Comparison of ENCODE assay signal across 23 mouse cellular contexts in the genomic region with DNA sequence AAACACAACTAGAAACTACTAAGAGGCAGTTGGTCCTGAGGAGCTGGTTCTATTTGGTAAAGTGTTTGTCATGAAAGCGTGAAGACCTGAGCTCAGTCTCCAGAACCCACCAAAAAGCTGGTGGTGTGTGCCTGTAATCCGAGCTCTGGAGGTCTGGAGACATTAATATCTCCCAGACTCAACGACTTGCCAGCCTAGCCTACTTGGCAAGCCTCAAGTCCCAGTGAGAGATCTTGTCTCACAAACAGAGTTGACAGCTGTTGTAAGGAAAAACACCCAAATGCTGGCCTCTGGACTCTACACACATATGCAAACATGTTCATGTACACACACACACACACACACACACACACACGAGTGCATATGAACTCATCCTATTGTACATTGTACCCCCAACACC.
"Had no signal": no experiment of that assay in that cellular context is flagged by ENCODE, and none has a peak within 500 bp of the region (broad histone marks: within the 10 kb centered on the region; RNA-seq: fewer than 3 reads in every experiment).

No protein-coding gene starts in this region.

- H3K4me3 ChIP-seq: heart, embryonic 13.5 days; heart, embryonic 15.5 days; hindbrain, embryonic 13.5 days; hindbrain, embryonic 15.5 days; kidney, embryonic 15.5 days; limb, embryonic 13.5 days; limb, embryonic 15.5 days; liver, embryonic 12.5 days had no signal

- H3K36me3 ChIP-seq: heart, embryonic 13.5 days; heart, embryonic 15.5 days; hindbrain, embryonic 13.5 days; hindbrain, embryonic 15.5 days; kidney, embryonic 15.5 days; limb, embryonic 13.5 days; limb, embryonic 15.5 days; liver, embryonic 12.5 days had no signal

- H3K9me3 ChIP-seq: heart, embryonic 13.5 days; heart, embryonic 15.5 days; hindbrain, embryonic 13.5 days; hindbrain, embryonic 15.5 days; kidney, embryonic 15.5 days; limb, embryonic 13.5 days; limb, embryonic 15.5 days; liver, embryonic 12.5 days had no signal

- DNase-seq: gastrocnemius, postnatal 25 days; heart, adult 18-20 months; heart, postnatal 14 days; heart, postnatal 36 days; kidney, adult 11 months; kidney, adult 2 months; kidney, adult 9 months; kidney, postnatal 14 days; kidney, postnatal 36 days; layer of hippocampus, adult 9-11 months; layer of hippocampus, postnatal 36 days; left cerebral cortex, postnatal 4 days had no signal

- H3K27ac ChIP-seq: heart, embryonic 13.5 days; heart, embryonic 15.5 days; hindbrain, embryonic 13.5 days; hindbrain, embryonic 15.5 days; hindbrain, postnatal 0 days; kidney, embryonic 15.5 days; kidney, postnatal 0 days; limb, embryonic 13.5 days; limb, embryonic 15.5 days; liver, embryonic 12.5 days; liver, embryonic 14.5 days had no signal

- H3K4me1 ChIP-seq: heart, embryonic 13.5 days; heart, embryonic 15.5 days; hindbrain, embryonic 13.5 days; hindbrain, embryonic 15.5 days; kidney, embryonic 15.5 days; limb, embryonic 13.5 days; limb, embryonic 15.5 days; liver, embryonic 12.5 days had no signal

- H3K27me3 ChIP-seq: heart, embryonic 13.5 days; heart, embryonic 15.5 days; hindbrain, embryonic 13.5 days; hindbrain, embryonic 15.5 days; kidney, embryonic 15.5 days; limb, embryonic 13.5 days; limb, embryonic 15.5 days; liver, embryonic 12.5 days had no signal
